Mouse (Mus musculus): ENCODE measurements around the gene Nav1. TPM values are rescaled to one million over a fixed set of nuclear protein-coding genes. Genes with fewer than 3 reads are reported as not detected.
"Not testable (repeated sequence)": the region's sequence is repeated elsewhere in the genome, so short reads cannot be mapped to it uniquely, and the experiment has no call there.

The Nav1 gene
- polyA plus RNA-seq, 1 experiment, result 31.7 TPM

GRCm38 (mm10) chr1:135485179-135485578 lies 121.9 kb downstream of the Nav1 start:
- no peak overlapping the region for H3K9ac ChIP-seq (ENCODE audit: low read depth, poor library complexity, severe bottlenecking)
- no peaks in the 10 kb centered on the region for H3K9me3 ChIP-seq (replicated peaks; ENCODE audit: control insufficient read depth, insufficient read depth, low read length, poor library complexity, severe bottlenecking)
- H3K27ac ChIP-seq (ENCODE audit: insufficient read depth, low read length), result no peak overlapping the region
- H3K27me3 ChIP-seq (ENCODE audit: control insufficient read depth, insufficient read depth, low read length, poor library complexity, severe bottlenecking), result no peaks in the 10 kb centered on the region
- no peaks in the 10 kb centered on the region for H3K4me1 ChIP-seq (ENCODE audit: control insufficient read depth, insufficient read depth, low read length)
- no peaks in the 10 kb centered on the region for H3K36me3 ChIP-seq (ENCODE audit: control insufficient read depth, insufficient read depth, low read length, poor library complexity, severe bottlenecking)
- H3K4me3 ChIP-seq (ENCODE audit: low read depth, low read length), result no peak overlapping the region
- TF ChIP-seq EP300 (IDR thresholded peaks at IDR 0.05; ENCODE audit: insufficient read depth, low read depth, low read length) (no peak), POLR2A (IDR thresholded peaks at IDR 0.05; ENCODE audit: insufficient read depth, low read length) (no peak), CTCF (IDR thresholded peaks at IDR 0.05; ENCODE audit: low read depth, low read length) (no peak)

GRCm38 (mm10) chr1:135484503-135485051 lies 122.5 kb downstream of the Nav1 start:
- not testable (repeated sequence) for H3K36me3 ChIP-seq (ENCODE audit: control insufficient read depth, insufficient read depth, low read length, poor library complexity, severe bottlenecking); H3K27me3 ChIP-seq (ENCODE audit: control insufficient read depth, insufficient read depth, low read length, poor library complexity, severe bottlenecking); H3K27ac ChIP-seq (ENCODE audit: insufficient read depth, low read length); H3K9ac ChIP-seq (ENCODE audit: low read depth, poor library complexity, severe bottlenecking); H3K4me3 ChIP-seq (ENCODE audit: low read depth, low read length); H3K4me1 ChIP-seq (ENCODE audit: control insufficient read depth, insufficient read depth, low read length); H3K9me3 ChIP-seq (replicated peaks; ENCODE audit: control insufficient read depth, insufficient read depth, low read length, poor library complexity, severe bottlenecking)

- Histone ChIP-seq H3K9ac (ENCODE audit: low read depth, poor library complexity, severe bottlenecking) (no peak overlapping the region), H3K4me1 (ENCODE audit: control insufficient read depth, insufficient read depth, low read length) (no peaks in the 10 kb centered on the region), H3K9me3 (replicated peaks; ENCODE audit: control insufficient read depth, insufficient read depth, low read length, poor library complexity, severe bottlenecking) (no peaks in the 10 kb centered on the region), H3K4me3 (ENCODE audit: low read depth, low read length) (no peak overlapping the region), H3K27ac (ENCODE audit: insufficient read depth, low read length) (no peak overlapping the region), H3K27me3 (ENCODE audit: control insufficient read depth, insufficient read depth, low read length, poor library complexity, severe bottlenecking) (no peaks in the 10 kb centered on the region), H3K36me3 (ENCODE audit: control insufficient read depth, insufficient read depth, low read length, poor library complexity, severe bottlenecking) (no peaks in the 10 kb centered on the region)
- no peak for TF ChIP-seq POLR2A (IDR thresholded peaks at IDR 0.05; ENCODE audit: insufficient read depth, low read length)
- TF ChIP-seq EP300 (IDR thresholded peaks at IDR 0.05; ENCODE audit: insufficient read depth, low read depth, low read length), result no peak
- no peak for TF ChIP-seq CTCF (IDR thresholded peaks at IDR 0.05; ENCODE audit: low read depth, low read length)
Observed at GRCm38 (mm10) chr1:135483971-135484370, 123.1 kb downstream of the Nav1 start.

- no peaks in the 10 kb centered on the region for H3K9me3 ChIP-seq (replicated peaks; ENCODE audit: control insufficient read depth, insufficient read depth, low read length, poor library complexity, severe bottlenecking)
- H3K4me3 ChIP-seq (ENCODE audit: low read depth, low read length), result no peak overlapping the region
- no peaks in the 10 kb centered on the region for H3K4me1 ChIP-seq (ENCODE audit: control insufficient read depth, insufficient read depth, low read length)
- H3K27ac ChIP-seq (ENCODE audit: insufficient read depth, low read length), result no peak overlapping the region
- H3K9ac ChIP-seq (ENCODE audit: low read depth, poor library complexity, severe bottlenecking), result no peak overlapping the region
- no peaks in the 10 kb centered on the region for H3K36me3 ChIP-seq (ENCODE audit: control insufficient read depth, insufficient read depth, low read length, poor library complexity, severe bottlenecking)
- no peaks in the 10 kb centered on the region for H3K27me3 ChIP-seq (ENCODE audit: control insufficient read depth, insufficient read depth, low read length, poor library complexity, severe bottlenecking)
- no peak for TF ChIP-seq CTCF (IDR thresholded peaks at IDR 0.05; ENCODE audit: low read depth, low read length)
- no peak for TF ChIP-seq EP300 (IDR thresholded peaks at IDR 0.05; ENCODE audit: insufficient read depth, low read depth, low read length)
- TF ChIP-seq POLR2A (IDR thresholded peaks at IDR 0.05; ENCODE audit: insufficient read depth, low read length), result no peak
Observed at GRCm38 (mm10) chr1:135482666-135483065, 124.4 kb downstream of the Nav1 start.

GRCm38 (mm10) chr1:135481656-135482055 lies 125.4 kb downstream of the Nav1 start:
- Histone ChIP-seq H3K27me3 (ENCODE audit: control insufficient read depth, insufficient read depth, low read length, poor library complexity, severe bottlenecking) (no peaks in the 10 kb centered on the region), H3K9ac (ENCODE audit: low read depth, poor library complexity, severe bottlenecking) (no peak overlapping the region), H3K27ac (ENCODE audit: insufficient read depth, low read length) (no peak overlapping the region), H3K4me1 (ENCODE audit: control insufficient read depth, insufficient read depth, low read length) (no peaks in the 10 kb centered on the region), H3K4me3 (ENCODE audit: low read depth, low read length) (no peak overlapping the region), H3K9me3 (replicated peaks; ENCODE audit: control insufficient read depth, insufficient read depth, low read length, poor library complexity, severe bottlenecking) (no peaks in the 10 kb centered on the region), H3K36me3 (ENCODE audit: control insufficient read depth, insufficient read depth, low read length, poor library complexity, severe bottlenecking) (no peaks in the 10 kb centered on the region)
- TF ChIP-seq POLR2A (IDR thresholded peaks at IDR 0.05; ENCODE audit: insufficient read depth, low read length) (no peak), CTCF (IDR thresholded peaks at IDR 0.05; ENCODE audit: low read depth, low read length) (no peak), EP300 (IDR thresholded peaks at IDR 0.05; ENCODE audit: insufficient read depth, low read depth, low read length) (no peak)

GRCm38 (mm10) chr1:135480815-135481214 lies 126.3 kb downstream of the Nav1 start:
- no peak overlapping the region for H3K27ac ChIP-seq (ENCODE audit: insufficient read depth, low read length)
- no peaks in the 10 kb centered on the region for H3K9me3 ChIP-seq (replicated peaks; ENCODE audit: control insufficient read depth, insufficient read depth, low read length, poor library complexity, severe bottlenecking)
- no peak for TF ChIP-seq POLR2A (IDR thresholded peaks at IDR 0.05; ENCODE audit: insufficient read depth, low read length)
- H3K9ac ChIP-seq (ENCODE audit: low read depth, poor library complexity, severe bottlenecking), result no peak overlapping the region
- no peaks in the 10 kb centered on the region for H3K27me3 ChIP-seq (ENCODE audit: control insufficient read depth, insufficient read depth, low read length, poor library complexity, severe bottlenecking)
- no peaks in the 10 kb centered on the region for H3K36me3 ChIP-seq (ENCODE audit: control insufficient read depth, insufficient read depth, low read length, poor library complexity, severe bottlenecking)
- no peak overlapping the region for H3K4me3 ChIP-seq (ENCODE audit: low read depth, low read length)
- H3K4me1 ChIP-seq (ENCODE audit: control insufficient read depth, insufficient read depth, low read length), result no peaks in the 10 kb centered on the region
